Mouse (Mus musculus): ENCODE data around the gene Ticam1. TPM values are rescaled to one million over a fixed set of nuclear protein-coding genes. Genes with fewer than 3 reads are reported as not detected.

The Ticam1 gene
- polyA plus RNA-seq, 1 experiment from 2014 or later = 6.8 TPM

MicroRNA genes within 50 kb of the gene (microRNA counts, 519-probe panel; counts per million panel counts)
- microRNA mmu-miR-7b = not detected

Small RNA genes lying within 50 kb of the gene (microRNA-seq; reads per million reads assigned to microRNA genes)
- gene Mir7b = 1.5 reads per million

Other genes starting within 250 kb of the Ticam1 start
- gene Sh3gl1, start 240.2 kb downstream of the Ticam1 start, polyA plus RNA-seq (2016; fragmentation: Nextera tagmentation; extraction: Ambion mirVana) = 117 and 155 TPM in 2 replicates
- 24.0 and 30.0 TPM in 2 replicates for gene Chaf1a, start 236.3 kb downstream of the Ticam1 start, polyA plus RNA-seq (2016; fragmentation: Nextera tagmentation; extraction: Ambion mirVana)
- 33.1 and 34.3 TPM in 2 replicates for gene Ubxn6, start 201.8 kb downstream of the Ticam1 start, polyA plus RNA-seq (2016; fragmentation: Nextera tagmentation; extraction: Ambion mirVana)
- gene Hdgfl2, start 197.2 kb downstream of the Ticam1 start, polyA plus RNA-seq (2016; fragmentation: Nextera tagmentation; extraction: Ambion mirVana) = 121 and 139 TPM in 2 replicates
- 0.05 and 0.08 TPM in 2 replicates for gene Plin4, start 167.0 kb downstream of the Ticam1 start, polyA plus RNA-seq (2016; fragmentation: Nextera tagmentation; extraction: Ambion mirVana)
- gene Plin5, start 159.2 kb downstream of the Ticam1 start, polyA plus RNA-seq (2016; fragmentation: Nextera tagmentation; extraction: Ambion mirVana) = 0.18 and 0.46 TPM in 2 replicates
- not detected in 2 replicates for gene Lrg1, start 154.8 kb downstream of the Ticam1 start, polyA plus RNA-seq (2016; fragmentation: Nextera tagmentation; extraction: Ambion mirVana)
- gene Sema6b, start 136.4 kb downstream of the Ticam1 start, polyA plus RNA-seq (2016; fragmentation: Nextera tagmentation; extraction: Ambion mirVana) = 0.36 and 1.0 TPM in 2 replicates
- 5.5 and 6.0 TPM in 2 replicates for gene Tnfaip8l1, start 114.3 kb downstream of the Ticam1 start, polyA plus RNA-seq (2016; fragmentation: Nextera tagmentation; extraction: Ambion mirVana)
- 94.2 and 106 TPM in 2 replicates for gene Mydgf, start 92.9 kb downstream of the Ticam1 start, polyA plus RNA-seq (2016; fragmentation: Nextera tagmentation; extraction: Ambion mirVana)
- 31.0 and 34.3 TPM in 2 replicates for gene Dpp9, start 57.9 kb downstream of the Ticam1 start, polyA plus RNA-seq (2016; fragmentation: Nextera tagmentation; extraction: Ambion mirVana)
- 15.0 and 20.3 TPM in 2 replicates for gene Fem1a, start 20.0 kb downstream of the Ticam1 start, polyA plus RNA-seq (2016; fragmentation: Nextera tagmentation; extraction: Ambion mirVana)
- gene Plin3, start 16.1 kb upstream of the Ticam1 start, polyA plus RNA-seq (2016; fragmentation: Nextera tagmentation; extraction: Ambion mirVana) = 81.7 and 93.2 TPM in 2 replicates
- gene Arrdc5, start 23.5 kb upstream of the Ticam1 start, polyA plus RNA-seq (2016; fragmentation: Nextera tagmentation; extraction: Ambion mirVana) = not detected in 2 replicates
- gene Uhrf1, start 26.5 kb upstream of the Ticam1 start, polyA plus RNA-seq (2016; fragmentation: Nextera tagmentation; extraction: Ambion mirVana) = 136 and 163 TPM in 2 replicates
- 34.6 and 35.6 TPM in 2 replicates for gene Kdm4b, start 49.3 kb upstream of the Ticam1 start, polyA plus RNA-seq (2016; fragmentation: Nextera tagmentation; extraction: Ambion mirVana)
- 50.4 and 73.5 TPM in 2 replicates for gene Ptprs, start 199.7 kb upstream of the Ticam1 start, polyA plus RNA-seq (2016; fragmentation: Nextera tagmentation; extraction: Ambion mirVana)
- gene Znrf4, start 235.6 kb upstream of the Ticam1 start, polyA plus RNA-seq (2016; fragmentation: Nextera tagmentation; extraction: Ambion mirVana) = not detected in 2 replicates

Data from heart, embryonic 10.5 days (tissue).